Mouse (Mus musculus) adrenal gland, postnatal 0 days (tissue): ENCODE measurements around the gene Pax1. TPM values are rescaled to one million over a fixed set of nuclear protein-coding genes. Genes with fewer than 3 reads are reported as not detected.

Experiments
- polyA plus RNA-seq: library from polyadenylated mRNA; unstranded; fragments of >200 nt; fragmentation: Nextera tagmentation; extraction: Ambion mirVana; gene quantifications from 2 replicates; pipeline ENCODE4 v1.2.1, GENCODE M21; 2015

The Pax1 gene
- polyA plus RNA-seq: not detected in 2 replicates

DNA sequence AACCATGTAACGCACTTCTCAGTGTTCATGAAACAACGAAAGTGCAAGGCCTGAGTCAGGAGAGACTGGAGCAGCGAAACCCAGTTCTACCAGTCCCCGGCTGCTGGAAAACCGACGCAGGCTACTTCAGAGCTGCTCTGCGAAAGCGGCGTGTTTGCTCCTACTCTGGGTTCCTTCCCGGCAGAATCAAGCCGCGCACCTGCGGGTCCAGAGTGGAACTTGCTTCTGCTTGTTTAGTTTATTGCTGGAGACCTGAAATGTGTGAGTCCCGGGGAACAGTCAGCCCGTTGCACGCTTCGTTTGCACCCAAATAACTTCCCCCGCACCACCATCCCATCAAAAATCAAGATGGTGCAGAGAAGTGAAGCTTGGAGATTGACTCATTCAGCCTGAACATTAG, at the start of gene Pax1:
Gene Pax1 (plus strand): TSS at position 345 of the 400 bp plus-strand sequence.

Other genes with a start within 250 kb of the Pax1 start
- not detected in 2 replicates for gene Nkx2-2, start 167.7 kb upstream of the Pax1 start, polyA plus RNA-seq